Mouse (Mus musculus): ENCODE measurements around the gene Cwc27.

DNA sequence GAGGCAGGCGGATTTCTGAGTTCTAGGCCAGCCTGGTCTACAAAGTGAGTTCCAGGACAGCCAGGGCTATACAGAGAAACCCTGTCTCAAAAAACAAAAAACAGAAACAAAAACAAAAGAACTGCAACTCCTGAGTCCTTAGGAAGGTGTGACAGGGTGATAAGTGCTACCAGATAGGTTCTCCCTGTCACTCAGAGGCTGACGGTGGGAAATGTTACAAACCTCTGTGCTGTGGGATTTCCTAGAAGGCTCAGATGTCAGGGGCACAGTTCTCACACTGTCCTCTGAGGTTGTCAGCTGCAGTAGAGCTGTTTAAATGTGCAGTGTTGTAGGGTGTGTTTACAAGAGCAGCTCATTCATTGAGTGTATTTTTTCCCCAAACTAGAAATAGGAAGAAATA lies 8.5 kb upstream of the Cwc27 start:
- TF ChIP-seq POLR2A (IDR thresholded peaks at IDR 0.05; ENCODE audit: insufficient read depth, low read depth, low read length) (no peak), CTCF (IDR thresholded peaks at IDR 0.05; ENCODE audit: insufficient read depth, low read depth, low read length) (no peak)
